Mouse (Mus musculus) limb, embryonic 11.5 days (tissue): ENCODE measurements around the gene Isl2. TPM values are rescaled to one million over a fixed set of nuclear protein-coding genes. Genes with fewer than 3 reads are reported as not detected.

ENCODE experiments used
- ATAC-seq: fragments of 200-750 bp; cut with Nextera tagmentation; 2 replicates; pipeline ENCODE4 v1.8.0; 2017; ENCODE audit warnings: low read depth; ENCODE audit not compliant: insufficient number of reproducible peaks, low FRiP score, low TSS enrichment
- DNase-seq: peaks from one replicate; pipeline ENCODE4 v3.0.0-alpha.2; 2015; ENCODE audit warnings: low spot score
- H3K27ac ChIP-seq: fragments of 300-500 bp; sonication (generic); replicated peaks from 2 replicates; pipeline ENCODE4 v1.5.1; 2014; ENCODE audit warnings: low read depth, mild to moderate bottlenecking, low read length
- H3K27me3 ChIP-seq: fragments of 300-500 bp; sonication (generic); 2 replicates; pipeline ENCODE4 v1.6.1; 2014; ENCODE audit warnings: mild to moderate bottlenecking, low read length, mixed read lengths; ENCODE audit not compliant: control insufficient read depth, insufficient read depth
- H3K36me3 ChIP-seq: fragments of 300-500 bp; sonication (generic); 2 replicates; pipeline ENCODE4 v1.6.1; 2014; ENCODE audit warnings: mild to moderate bottlenecking, low read length, moderate library complexity, mixed read lengths; ENCODE audit not compliant: control insufficient read depth, insufficient read depth
- H3K4me1 ChIP-seq: fragments of 300-500 bp; sonication (generic); 2 replicates; pipeline ENCODE4 v1.6.1; 2014; ENCODE audit warnings: low read length, mixed read lengths; ENCODE audit not compliant: control insufficient read depth, insufficient read depth
- H3K4me2 ChIP-seq: fragments of 300-500 bp; sonication (generic); 2 replicates; pipeline ENCODE4 v1.6.1; 2014; ENCODE audit warnings: low read depth, mild to moderate bottlenecking, moderate library complexity; ENCODE audit not compliant: severe bottlenecking
- H3K4me3 ChIP-seq: fragments of 300-500 bp; sonication (generic); 2 replicates; pipeline ENCODE4 v1.5.1; 2014; ENCODE audit warnings: low read depth, low read length
- H3K9ac ChIP-seq: fragments of 300-500 bp; sonication (generic); 2 replicates; pipeline ENCODE4 v1.6.1; 2014; ENCODE audit warnings: mild to moderate bottlenecking, low read length
- H3K9me3 ChIP-seq: fragments of 300-500 bp; sonication (generic); 2 replicates; pipeline ENCODE4 v1.6.1; 2016; ENCODE audit warnings: low read length; ENCODE audit not compliant: control insufficient read depth
- WGBS: fragments of 180-500 bp; shearing (Covaris S2); extraction: QIAGEN DNeasy Blood & Tissue Kit; methylation state at CpG from one replicate; pipeline ENCODE4 v1.1.7; 2014; 5-methylcytosine and 5-hydroxymethylcytosine counted together
- polyA plus RNA-seq: library from polyadenylated mRNA; unstranded; fragments of >200 nt; fragmentation: Nextera tagmentation; extraction: Ambion mirVana; gene quantifications from 2 replicates; pipeline ENCODE4 v1.2.1, GENCODE M21; 2014

Isl2 gene
- polyA plus RNA-seq, 1 experiment from 2014 or later, result 1.9 TPM

GRCm38 (mm10) chr9:55535907-55536306, 2.6 kb upstream of the Isl2 start:
- no peaks in the 10 kb centered on the region for H3K9me3 ChIP-seq
- H3K4me2 ChIP-seq, result no peak overlapping the region
- H3K36me3 ChIP-seq, result no peaks in the 10 kb centered on the region
- peak; percentile 82 for DNase-seq
- 17% methylated on average over 3 of the region's 3 CpGs for WGBS
- no peak for ATAC-seq
- H3K4me1 ChIP-seq, result peaks cover 3% of the 10 kb centered on the region; the same call in 1 of the 2 replicates
- H3K27me3 ChIP-seq, result peaks cover 9% of the 10 kb centered on the region
- H3K9ac ChIP-seq, result no peak overlapping the region
- H3K4me3 ChIP-seq, result no peak overlapping the region
- H3K27ac ChIP-seq, result no peak overlapping the region

DNA sequence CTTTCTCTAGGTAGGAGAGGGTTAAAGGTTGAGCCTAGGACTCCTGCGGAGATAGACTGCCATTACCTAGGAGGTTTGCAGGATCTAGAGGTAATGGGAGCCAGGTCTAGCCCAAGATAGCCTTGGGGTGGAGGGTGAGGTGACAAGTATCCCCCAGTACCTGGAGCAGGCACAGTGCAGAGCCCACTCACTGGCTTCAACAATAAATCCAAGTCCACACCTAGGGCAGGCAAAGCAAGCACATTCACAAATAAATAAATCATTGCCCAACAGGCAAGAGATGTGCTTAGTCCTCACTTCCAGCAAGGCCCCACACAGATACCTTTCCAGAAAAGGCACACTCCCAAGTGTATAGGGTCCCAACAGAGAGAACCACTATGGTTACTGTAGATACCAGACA, 534 bp downstream of the Isl2 start:
- Histone ChIP-seq H3K4me3 (no peak overlapping the region), H3K4me2 (no peak overlapping the region), H3K36me3 (no peaks in the 10 kb centered on the region), H3K9me3 (no peaks in the 10 kb centered on the region), H3K9ac (no peak overlapping the region), H3K4me1 (peaks cover 9% of the 10 kb centered on the region), H3K27ac (no peak overlapping the region), H3K27me3 (peaks cover 29% of the 10 kb centered on the region)
- ATAC-seq (no peak), DNase-seq (no peak)
- WGBS, result 0% methylated on average over 1 of the region's 1 CpGs

DNA sequence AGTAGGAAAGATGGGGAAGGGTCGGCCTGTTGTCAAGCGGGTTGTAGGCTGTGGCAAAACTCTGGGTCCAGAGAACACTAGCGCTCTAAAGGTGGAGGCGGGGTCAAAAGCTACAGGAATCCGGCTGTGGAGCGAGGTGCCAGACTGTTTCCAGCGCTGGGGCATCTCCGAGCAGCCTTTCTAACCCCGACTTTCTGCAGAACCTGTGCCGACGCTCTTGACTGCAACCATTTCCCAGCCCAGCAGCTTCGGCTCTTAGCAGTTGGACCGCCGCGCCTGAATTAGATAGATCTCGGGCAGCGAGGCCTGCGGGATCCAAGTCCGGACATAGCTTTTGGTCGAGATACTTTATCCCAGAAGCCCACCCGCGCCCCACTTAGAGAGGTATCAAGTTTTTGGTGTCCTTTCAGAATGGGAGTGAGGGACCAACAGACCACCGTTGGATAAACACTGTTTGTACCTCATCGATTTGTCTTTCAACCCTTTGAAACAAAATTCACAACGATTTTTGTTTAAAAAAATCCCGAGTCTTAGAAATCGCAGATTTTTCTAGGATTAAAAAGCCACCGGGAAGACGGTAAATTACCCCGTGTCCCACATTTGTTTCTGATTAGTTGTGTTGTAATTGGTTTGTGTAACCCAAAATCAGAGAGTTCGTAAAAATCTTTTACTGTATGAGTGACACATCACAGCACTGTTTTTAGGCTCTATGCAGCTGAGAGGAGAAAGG, 1.4 kb downstream of the Isl2 start:
- no peaks in the 10 kb centered on the region for H3K36me3 ChIP-seq
- ATAC-seq, result no peak
- H3K9ac ChIP-seq, result no peak overlapping the region
- peaks cover 36% of the 10 kb centered on the region for H3K27me3 ChIP-seq
- 1% methylated on average over 31 of the region's 31 CpGs for WGBS
- DNase-seq, result peak; percentile 69
- H3K9me3 ChIP-seq, result no peaks in the 10 kb centered on the region
- peak overlapping the region; percentile 56 for H3K4me2 ChIP-seq
- H3K27ac ChIP-seq, result no peak overlapping the region
- peak overlapping the region; percentile 31 for H3K4me3 ChIP-seq
- peaks cover 14% of the 10 kb centered on the region for H3K4me1 ChIP-seq

- Histone ChIP-seq H3K4me3 (peak overlapping the region; percentile 31), H3K4me2 (peak overlapping the region; percentile 56), H3K9ac (peak overlapping the region; percentile 43; the same call in 1 of the 2 replicates), H3K9me3 (no peaks in the 10 kb centered on the region), H3K36me3 (no peaks in the 10 kb centered on the region), H3K4me1 (peaks cover 18% of the 10 kb centered on the region), H3K27ac (no peak overlapping the region), H3K27me3 (peaks cover 41% of the 10 kb centered on the region)
- DNase-seq (peak; percentile 71), ATAC-seq (no peak)
- 0% methylated on average over 12 of the region's 12 CpGs for WGBS
These were observed 1.9 kb downstream of the Isl2 start for GRCm38 (mm10) chr9:55540391-55540770.

- peak overlapping the region; percentile 31 for H3K4me3 ChIP-seq
- peak overlapping the region; percentile 56 for H3K4me2 ChIP-seq
- ATAC-seq (peak; percentile 94), DNase-seq (peak; percentile 94)
- peaks cover 22% of the 10 kb centered on the region for H3K4me1 ChIP-seq
- H3K9ac ChIP-seq, result peak overlapping the region; percentile 43; the same call in 1 of the 2 replicates
- H3K9me3 ChIP-seq, result no peaks in the 10 kb centered on the region
- no peaks in the 10 kb centered on the region for H3K36me3 ChIP-seq
- WGBS, result under 1% methylated on average over 28 of the region's 28 CpGs
- H3K27ac ChIP-seq, result no peak overlapping the region
- peaks cover 46% of the 10 kb centered on the region for H3K27me3 ChIP-seq
These were observed 2.4 kb downstream of the Isl2 start for GRCm38 (mm10) chr9:55540888-55541287.

DNA sequence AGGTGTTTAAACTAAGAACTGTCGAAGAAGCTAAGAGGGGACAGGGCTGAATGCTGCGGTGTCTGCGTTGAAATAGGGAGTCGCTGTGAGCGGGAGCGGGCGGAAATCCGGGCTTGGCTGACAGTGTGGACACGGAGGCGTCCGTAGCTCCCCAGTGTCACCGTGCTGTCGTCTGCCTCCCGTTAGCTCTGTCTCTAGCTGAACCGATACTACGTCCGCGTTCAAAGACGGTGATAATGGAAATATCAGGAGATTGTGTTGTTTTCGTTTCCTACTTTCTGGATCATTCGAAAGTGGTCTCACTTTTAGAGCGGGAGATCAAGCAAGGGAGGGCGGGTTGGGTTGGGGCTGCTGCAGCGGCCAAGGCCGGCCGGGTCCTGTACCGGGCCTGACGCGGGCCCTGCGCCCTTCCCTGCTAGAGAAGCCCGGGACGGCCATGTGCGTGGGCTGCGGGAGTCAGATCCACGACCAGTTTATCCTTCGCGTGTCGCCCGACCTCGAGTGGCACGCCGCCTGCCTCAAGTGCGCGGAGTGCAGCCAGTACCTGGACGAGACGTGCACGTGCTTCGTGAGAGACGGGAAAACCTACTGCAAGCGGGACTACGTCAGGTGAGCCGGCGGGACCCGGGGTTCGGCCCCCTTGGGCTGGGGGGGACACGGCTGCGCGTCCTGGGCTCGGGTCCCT, 3.4 kb downstream of the Isl2 start:
- peak overlapping the region; percentile 36 for H3K4me2 ChIP-seq
- ATAC-seq, result no peak
- DNase-seq, result peak; percentile 65
- no peaks in the 10 kb centered on the region for H3K36me3 ChIP-seq
- under 1% methylated on average over 56 of the region's 59 CpGs for WGBS
- H3K4me1 ChIP-seq, result peaks cover 30% of the 10 kb centered on the region
- H3K9ac ChIP-seq, result no peak overlapping the region
- no peaks in the 10 kb centered on the region for H3K9me3 ChIP-seq
- H3K27me3 ChIP-seq, result peaks cover 56% of the 10 kb centered on the region
- H3K27ac ChIP-seq, result no peak overlapping the region
- peak overlapping the region; percentile 25 for H3K4me3 ChIP-seq

- Histone ChIP-seq H3K4me3 (peak overlapping the region; percentile 25), H3K4me1 (peaks cover 31% of the 10 kb centered on the region), H3K9me3 (no peaks in the 10 kb centered on the region), H3K36me3 (no peaks in the 10 kb centered on the region), H3K9ac (no peak overlapping the region), H3K27ac (no peak overlapping the region), H3K4me2 (peak overlapping the region; percentile 36), H3K27me3 (peaks cover 61% of the 10 kb centered on the region)
- DNase-seq (peak; percentile 70), ATAC-seq (no peak; the same call in 1 of the 2 replicates)
- WGBS, result 2% methylated on average over 59 of the region's 59 CpGs
These were observed 4.2 kb downstream of the Isl2 start for GRCm38 (mm10) chr9:55542366-55543325.

- ATAC-seq, result no peak
- H3K4me2 ChIP-seq, result no peak overlapping the region
- no peak overlapping the region for H3K9ac ChIP-seq
- H3K36me3 ChIP-seq, result no peaks in the 10 kb centered on the region
- WGBS, result 7% methylated on average over 8 of the region's 8 CpGs
- no peak for DNase-seq
- H3K4me1 ChIP-seq, result peaks cover 30% of the 10 kb centered on the region
- H3K4me3 ChIP-seq, result no peak overlapping the region
- H3K27ac ChIP-seq, result no peak overlapping the region
- H3K9me3 ChIP-seq, result no peaks in the 10 kb centered on the region
- H3K27me3 ChIP-seq, result peaks cover 67% of the 10 kb centered on the region
These were observed 4.8 kb downstream of the Isl2 start for GRCm38 (mm10) chr9:55543336-55543702.
